Mouse (Mus musculus) midbrain, embryonic 11.5 days (tissue): ENCODE data around the gene Zfp3. TPM values are rescaled to one million over a fixed set of nuclear protein-coding genes. Genes with fewer than 3 reads are reported as not detected.

ENCODE experiments used
- ATAC-seq: fragments of 200-750 bp; cut with Nextera tagmentation; 2 replicates; pipeline ENCODE4 v1.8.0; 2017; ENCODE audit warnings: moderate TSS enrichment, moderate library complexity; ENCODE audit not compliant: low FRiP score
- DNase-seq: peaks from one replicate; pipeline ENCODE4 v3.0.0; 2015; ENCODE audit warnings: low spot score; ENCODE audit errors: missing footprints
- H3K27ac ChIP-seq: fragments of 300-500 bp; sonication (generic); 2 replicates; pipeline ENCODE4 v1.5.1; 2014; ENCODE audit warnings: low read depth, low read length
- H3K27me3 ChIP-seq: fragments of 300-500 bp; sonication (generic); 2 replicates; pipeline ENCODE4 v1.6.1; 2014; ENCODE audit warnings: mild to moderate bottlenecking, low read length, moderate library complexity, mixed read lengths; ENCODE audit not compliant: control insufficient read depth, insufficient read depth
- H3K36me3 ChIP-seq: fragments of 300-500 bp; sonication (generic); 2 replicates; pipeline ENCODE4 v1.6.1; 2014; ENCODE audit warnings: mild to moderate bottlenecking, low read length, moderate library complexity, mixed read lengths; ENCODE audit not compliant: control insufficient read depth, insufficient read depth
- H3K4me1 ChIP-seq: fragments of 300-500 bp; sonication (generic); 2 replicates; pipeline ENCODE4 v1.6.1; 2014; ENCODE audit warnings: low read length; ENCODE audit not compliant: control insufficient read depth, insufficient read depth
- H3K4me2 ChIP-seq: fragments of 300-500 bp; sonication (generic); 2 replicates; pipeline ENCODE4 v1.6.1; 2014; ENCODE audit warnings: mild to moderate bottlenecking, moderate library complexity
- H3K4me3 ChIP-seq: fragments of 300-500 bp; sonication (generic); 2 replicates; pipeline ENCODE4 v1.5.1; 2014; ENCODE audit warnings: low read depth, low read length
- H3K9ac ChIP-seq: fragments of 300-500 bp; sonication (generic); 2 replicates; pipeline ENCODE4 v1.6.1; 2014; ENCODE audit warnings: low read length
- H3K9me3 ChIP-seq: fragments of 300-500 bp; sonication (generic); 2 replicates; pipeline ENCODE4 v1.6.1; 2016; ENCODE audit warnings: low read length; ENCODE audit not compliant: control insufficient read depth
- whole genome bisulfite sequencing: fragments of 180-500 bp; shearing (Covaris S2); extraction: QIAGEN DNeasy Blood & Tissue Kit; methylation state at CpG from one replicate; pipeline ENCODE4 v1.1.7; 2014; 5-methylcytosine and 5-hydroxymethylcytosine counted together
- microRNA-seq: library from miRNA; unstranded; fragments of <30 nt; microRNA quantifications from one replicate; pipeline ENCODE4, GENCODE M21; 2017
- polyA plus RNA-seq: library from polyadenylated mRNA; unstranded; fragments of >200 nt; fragmentation: Nextera tagmentation; extraction: Ambion mirVana; gene quantifications from 2 replicates; pipeline ENCODE4 v1.2.1, GENCODE M21; 2014

Gene Zfp3
- polyA plus RNA-seq, 1 experiment from 2014 or later, result 10.2 TPM

GRCm38 (mm10) chr11:70821728-70822591 is 58.0 kb downstream of the Zfp3 start:
- WGBS, result 68% methylated on average over 17 of the region's 17 CpGs
- Histone ChIP-seq H3K27ac (no peak overlapping the region), H3K4me3 (no peak overlapping the region), H3K4me1 (no peaks in the 10 kb centered on the region; the same call in 1 of the 2 replicates), H3K36me3 (no peaks in the 10 kb centered on the region), H3K9me3 (no peaks in the 10 kb centered on the region), H3K9ac (no peak overlapping the region), H3K27me3 (no peaks in the 10 kb centered on the region), H3K4me2 (no peak overlapping the region)
- DNase-seq (no peak), ATAC-seq (peak; percentile 59)

Small RNA genes lying within 50 kb of the gene (microRNA-seq; reads per million reads assigned to microRNA genes)
- not detected for gene Gm22760

Other genes starting within 250 kb of the Zfp3 start
- 0.42 TPM in 1 of 2 replicates, not detected in the other for gene Vmo1, start 249.6 kb upstream of the Zfp3 start, polyA plus RNA-seq
- 0.18 and 0.22 TPM in 2 replicates for gene Gltpd2, start 245.0 kb upstream of the Zfp3 start, polyA plus RNA-seq
- 826 and 909 TPM in 2 replicates for gene Psmb6, start 238.8 kb upstream of the Zfp3 start, polyA plus RNA-seq
- not detected in 2 replicates for gene Gm40193, start 231.3 kb upstream of the Zfp3 start, polyA plus RNA-seq
- 3.5 and 4.0 TPM in 2 replicates for gene Pld2, start 224.1 kb upstream of the Zfp3 start, polyA plus RNA-seq
- 12.3 and 12.9 TPM in 2 replicates for gene Mink1, start 201.3 kb upstream of the Zfp3 start, polyA plus RNA-seq
- gene 4930544D05Rik, start 148.4 kb upstream of the Zfp3 start, polyA plus RNA-seq, result not detected in 2 replicates
- gene Chrne, start 145.0 kb upstream of the Zfp3 start, polyA plus RNA-seq, result not detected in 2 replicates
- 0.61 and 0.81 TPM in 2 replicates for gene Gp1ba, start 125.1 kb upstream of the Zfp3 start, polyA plus RNA-seq
- gene Rnf167, start 117.0 kb upstream of the Zfp3 start, polyA plus RNA-seq, result 87.0 and 87.9 TPM in 2 replicates
- 134 and 142 TPM in 2 replicates for gene Slc25a11, start 116.7 kb upstream of the Zfp3 start, polyA plus RNA-seq
- 1,303 and 1,326 TPM in 2 replicates for gene Pfn1, start 109.6 kb upstream of the Zfp3 start, polyA plus RNA-seq
- 13.8 and 14.3 TPM in 2 replicates for gene Eno3, start 107.0 kb upstream of the Zfp3 start, polyA plus RNA-seq
- gene Spag7, start 94.8 kb upstream of the Zfp3 start, polyA plus RNA-seq, result 138 and 139 TPM in 2 replicates
- 6.6 and 6.7 TPM in 2 replicates for gene Camta2, start 76.1 kb upstream of the Zfp3 start, polyA plus RNA-seq
- gene Inca1, start 64.1 kb upstream of the Zfp3 start, polyA plus RNA-seq, result 1.3 TPM in 2 replicates
- 6.1 and 7.1 TPM in 2 replicates for gene Kif1c, start 63.7 kb upstream of the Zfp3 start, polyA plus RNA-seq
- gene Scimp, start 48.4 kb downstream of the Zfp3 start, polyA plus RNA-seq, result not detected in 2 replicates
- gene Rabep1, start 80.6 kb downstream of the Zfp3 start, polyA plus RNA-seq, result 41.7 and 44.2 TPM in 2 replicates
- gene Nup88, start 205.8 kb downstream of the Zfp3 start, polyA plus RNA-seq, result 180 and 183 TPM in 2 replicates
- 74.3 and 81.7 TPM in 2 replicates for gene Rpain, start 206.0 kb downstream of the Zfp3 start, polyA plus RNA-seq
- gene C1qbp, start 218.8 kb downstream of the Zfp3 start, polyA plus RNA-seq, result 246 and 255 TPM in 2 replicates
- gene Dhx33, start 240.2 kb downstream of the Zfp3 start, polyA plus RNA-seq, result 15.9 and 16.5 TPM in 2 replicates